47 mouse cellular contexts compared by ENCODE assay signal in genomic region chr4:107042304-107042703, GRCm38 (mm10). TPM values are rescaled to one million over a fixed set of nuclear protein-coding genes. Genes with fewer than 3 reads are reported as not detected.
"Had no signal": no experiment of that assay in that cellular context is flagged by ENCODE, and none has a peak within 500 bp of the region (broad histone marks: within the 10 kb centered on the region; RNA-seq: fewer than 3 reads in every experiment).

No protein-coding gene starts in this region.

- H3K4me1 ChIP-seq: intestine, embryonic 15.5 days; kidney, embryonic 15.5 days had no signal

- H3K9ac ChIP-seq: heart, embryonic 12.5 days; heart, embryonic 13.5 days; heart, embryonic 15.5 days; hindbrain, embryonic 12.5 days; hindbrain, embryonic 13.5 days; hindbrain, embryonic 14.5 days; hindbrain, embryonic 15.5 days; intestine, embryonic 15.5 days; kidney, embryonic 15.5 days had no signal

- H3K27ac ChIP-seq: heart, embryonic 13.5 days; heart, embryonic 15.5 days; hindbrain, embryonic 10.5 days; hindbrain, embryonic 12.5 days; hindbrain, embryonic 13.5 days; hindbrain, embryonic 14.5 days; hindbrain, embryonic 15.5 days; hindbrain, postnatal 0 days; intestine, embryonic 15.5 days; kidney, embryonic 15.5 days; kidney, postnatal 0 days; layer of hippocampus, adult 2 months; left cerebral cortex, adult 2 months had no signal

- H3K4me3 ChIP-seq: heart, embryonic 12.5 days; heart, embryonic 13.5 days; heart, embryonic 15.5 days; hindbrain, embryonic 10.5 days; hindbrain, embryonic 12.5 days; hindbrain, embryonic 13.5 days; hindbrain, embryonic 15.5 days; intestine, embryonic 15.5 days; kidney, embryonic 15.5 days; layer of hippocampus, adult 2 months; left cerebral cortex, adult 2 months had no signal

- H3K27me3 ChIP-seq: heart, embryonic 12.5 days; heart, embryonic 13.5 days; heart, embryonic 15.5 days; hindbrain, embryonic 12.5 days; hindbrain, embryonic 13.5 days; hindbrain, embryonic 15.5 days; intestine, embryonic 15.5 days; kidney, embryonic 15.5 days had no signal

- DNase-seq: heart, postnatal 10 days; heart, postnatal 14 days; heart, postnatal 36 days; heart, postnatal 4 days; kidney, adult 11 months; kidney, adult 18-20 months; kidney, adult 2 months; kidney, adult 8-10 months; kidney, adult 9 months; kidney, postnatal 10 days; kidney, postnatal 14 days; kidney, postnatal 25 days; kidney, postnatal 36 days; kidney, postnatal 4 days; layer of hippocampus, adult 9-11 months; layer of hippocampus, postnatal 36 days had no signal

- H3K9me3 ChIP-seq: heart, embryonic 12.5 days; heart, embryonic 13.5 days; heart, embryonic 15.5 days; hindbrain, embryonic 10.5 days; hindbrain, embryonic 12.5 days; hindbrain, embryonic 13.5 days; hindbrain, embryonic 15.5 days; intestine, embryonic 15.5 days; kidney, embryonic 15.5 days had no signal

RNA-seq across cellular contexts. Expression of gene Cdcp2, which starts 54.4 kb away (rescaled TPM):
- total RNA-seq: heart, postnatal 10 days; heart, postnatal 14 days; heart, postnatal 25 days; heart, postnatal 36 days; heart, postnatal 4 days; hematopoietic stem cell, adult 5-6 weeks; layer of hippocampus, adult 18-20 months; layer of hippocampus, adult 2 months; layer of hippocampus, adult 8-10 months; layer of hippocampus, postnatal 10 days; layer of hippocampus, postnatal 14 days; layer of hippocampus, postnatal 25 days; layer of hippocampus, postnatal 36 days; left cerebral cortex, adult 18-20 months; left cerebral cortex, adult 2 months had no signal
- polyA plus RNA-seq: heart, embryonic 11.5 days; heart, embryonic 12.5 days; heart, embryonic 13.5 days; heart, embryonic 14.5 days; heart, embryonic 15.5 days; heart, embryonic 16.5 days; heart, postnatal 0 days; hindbrain, embryonic 14.5 days; inflammation-experienced regulatory T-cells, adult 6 months; intestine, embryonic 14.5 days; intestine, embryonic 15.5 days; intestine, embryonic 16.5 days; intestine, postnatal 0 days; kidney, adult 2 months; large intestine, adult 2 months had no signal
